Mouse (Mus musculus) midbrain, postnatal 0 days (tissue): Measurements from ENCODE around the gene Vdac2. TPM values are rescaled to one million over a fixed set of nuclear protein-coding genes. Genes with fewer than 3 reads are reported as not detected.
A peak's percentile ranks its signal among the peaks of the same experiment; 100 is the strongest.

Source experiments
- ATAC-seq: fragments of 200-750 bp; cut with Nextera tagmentation; 2 replicates; pipeline ENCODE4 v1.8.0; 2017; ENCODE audit warnings: moderate number of reproducible peaks, mild to moderate bottlenecking, moderate TSS enrichment, moderate library complexity; ENCODE audit not compliant: low FRiP score
- DNase-seq: peaks from one replicate; pipeline ENCODE4 v3.0.0-alpha.2; 2015; ENCODE audit warnings: low spot score
- H3K27ac ChIP-seq: fragments of 300-500 bp; sonication (generic); 2 replicates; pipeline ENCODE4 v1.5.1; 2014; ENCODE audit warnings: low read depth, mild to moderate bottlenecking, low read length, mixed read lengths
- H3K27me3 ChIP-seq: fragments of 300-500 bp; sonication (generic); 2 replicates; pipeline ENCODE4 v1.6.1; 2014; ENCODE audit warnings: low read length, control low read depth, mixed read lengths; ENCODE audit not compliant: insufficient read depth
- H3K36me3 ChIP-seq: fragments of 300-500 bp; sonication (generic); 2 replicates; pipeline ENCODE4 v1.6.1; 2014; ENCODE audit warnings: low read length, control low read depth, mixed read lengths; ENCODE audit not compliant: insufficient read depth
- H3K4me1 ChIP-seq: fragments of 300-500 bp; sonication (generic); 2 replicates; pipeline ENCODE4 v1.6.1; 2014; ENCODE audit warnings: mild to moderate bottlenecking, control low read depth, antibody characterized with exemption, low read length, mixed read lengths; ENCODE audit not compliant: insufficient read depth
- H3K4me2 ChIP-seq: fragments of 300-500 bp; sonication (generic); 2 replicates; pipeline ENCODE4 v1.6.1; 2014; ENCODE audit warnings: low read depth, mild to moderate bottlenecking, low read length, mixed read lengths; ENCODE audit not compliant: poor library complexity, severe bottlenecking
- H3K4me3 ChIP-seq: fragments of 300-500 bp; sonication (generic); 2 replicates; pipeline ENCODE4 v1.5.1; 2014; ENCODE audit warnings: low read depth, mild to moderate bottlenecking, low read length, moderate library complexity
- H3K9ac ChIP-seq: fragments of 300-500 bp; sonication (generic); replicated peaks from 2 replicates; pipeline ENCODE4 v1.6.1; 2014; ENCODE audit warnings: mild to moderate bottlenecking, low read length, moderate library complexity, mixed read lengths; ENCODE audit not compliant: poor library complexity, severe bottlenecking
- H3K9me3 ChIP-seq: fragments of 300-500 bp; sonication (generic); 2 replicates; pipeline ENCODE4 v1.6.1; 2016; ENCODE audit warnings: low read length, control low read depth
- CTCF ChIP-seq: IDR thresholded peaks from 2 replicates; pipeline ENCODE4 v1.5.1; 2016; ENCODE audit warnings: antibody characterized with exemption, mild to moderate bottlenecking
- WGBS: fragments of 180-500 bp; shearing (Covaris S2); extraction: QIAGEN DNeasy Blood & Tissue Kit; methylation state at CpG from one replicate; pipeline ENCODE4 v1.1.7; 2014; 5-methylcytosine and 5-hydroxymethylcytosine counted together
- polyA plus RNA-seq: library from polyadenylated mRNA; unstranded; fragments of >200 nt; fragmentation: Nextera tagmentation; extraction: Ambion mirVana; gene quantifications from 2 replicates; pipeline ENCODE4 v1.2.1, GENCODE M21; 2015
- total RNA-seq: library from RNA; depleted of rRNA; stranded (reverse); fragments of >200 nt; gene quantifications from 2 replicates; pipeline ENCODE4 v1.2.3, GENCODE M21; 2014

Gene Vdac2
- total and polyA plus RNA-seq, 2 experiments from 2014 or later: 219 to 300 TPM

- H3K9ac ChIP-seq: peak overlapping the region; percentile 74
- DNase-seq: peak; percentile 74
- peaks cover 30% of the 10 kb centered on the region for H3K36me3 ChIP-seq
- ATAC-seq: peak; percentile 36
- WGBS: 2% methylated on average over 50 of the region's 50 CpGs
- TF ChIP-seq CTCF: no peak
- peak overlapping the region; percentile 75 for H3K4me3 ChIP-seq
- peak overlapping the region; percentile 97 for H3K4me2 ChIP-seq
- peaks cover 4% of the 10 kb centered on the region; the same call in 1 of the 2 replicates for H3K4me1 ChIP-seq
- H3K27me3 ChIP-seq: no peaks in the 10 kb centered on the region
- no peaks in the 10 kb centered on the region for H3K9me3 ChIP-seq
- peak overlapping the region; percentile 58; the same call in 1 of the 2 replicates for H3K27ac ChIP-seq
These were observed 22.5 kb downstream of the Vdac2 start for GRCm38 (mm10) chr14:21847381-21848165.

DNA sequence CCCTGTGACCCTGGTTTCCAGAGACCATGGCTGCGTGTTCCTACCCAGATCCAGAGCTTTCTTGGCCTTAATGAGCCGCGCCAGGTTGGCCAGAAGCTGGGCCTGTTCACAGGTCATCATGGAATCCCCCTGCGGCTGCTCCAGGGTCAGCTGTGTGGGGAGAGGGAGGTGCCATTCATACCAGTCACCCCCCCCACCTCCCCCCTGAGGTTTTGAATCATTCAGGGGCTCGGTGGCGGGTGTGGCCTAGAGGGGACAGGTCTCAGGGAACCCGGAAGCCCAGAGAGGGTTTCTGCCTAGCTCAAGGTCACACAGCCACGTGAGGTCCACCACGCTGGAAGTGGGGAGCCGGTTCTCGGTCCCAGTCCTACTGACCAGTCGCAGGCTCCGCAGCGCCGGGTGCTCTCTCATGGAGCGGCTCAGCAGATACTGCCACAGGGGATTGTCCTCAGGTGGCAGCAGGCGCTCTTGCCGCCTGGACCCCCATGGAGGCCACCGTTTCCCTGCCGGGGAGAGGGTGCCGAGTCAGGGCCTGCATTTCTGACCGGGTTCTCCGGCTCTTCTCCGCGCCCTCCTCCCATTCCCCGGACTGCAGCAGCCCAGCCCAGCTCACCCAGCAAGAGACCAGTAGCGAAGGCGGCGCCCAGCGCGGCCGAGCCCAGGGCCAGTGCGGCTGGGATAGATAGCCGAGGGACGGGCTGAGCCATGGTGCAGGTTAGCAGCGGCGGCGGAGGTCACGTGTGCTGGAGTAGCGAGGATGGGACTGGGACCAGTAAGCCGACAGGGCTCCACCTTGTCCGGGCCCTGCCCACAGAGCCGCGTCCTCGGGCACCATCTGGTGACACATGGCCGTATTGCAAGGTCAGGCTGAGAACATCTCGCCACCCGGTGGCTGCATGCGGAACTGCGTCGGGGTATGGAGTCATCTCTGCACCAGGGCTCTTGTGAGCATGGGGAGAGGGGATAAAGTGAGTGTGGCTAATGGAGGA, 23.4 kb downstream of the Vdac2 start, which contains the start of gene Comtd1:
TSS of gene Comtd1 (minus strand) at position 812 of the 989 bp plus-strand sequence.
- Histone ChIP-seq H3K4me2 (peak within 1 kb of the TSS; percentile 97), H3K4me3 (peak within 1 kb of the TSS; percentile 75), H3K4me1 (peaks cover 4% of the 10 kb centered on the region; the same call in 1 of the 2 replicates), H3K27me3 (no peaks in the 10 kb centered on the region), H3K9me3 (no peaks in the 10 kb centered on the region), H3K9ac (peak within 1 kb of the TSS; percentile 74), H3K36me3 (peaks cover 26% of the 10 kb centered on the region), H3K27ac (peak within 1 kb of the TSS; percentile 58)
- ATAC-seq (peak; percentile 87), DNase-seq (peak; percentile 95)
- WGBS: under 1% methylated on average over 50 of the region's 51 CpGs
- TF ChIP-seq CTCF: peak; percentile 100

GRCm38 (mm10) chr14:21849524-21850418, 24.7 kb downstream of the Vdac2 start:
- no peak for TF ChIP-seq CTCF

GRCm38 (mm10) chr14:21850419-21851127, 25.5 kb downstream of the Vdac2 start:
- no peaks in the 10 kb centered on the region for H3K9me3 ChIP-seq
- H3K27ac ChIP-seq: no peak overlapping the region
- H3K4me2 ChIP-seq: no peak overlapping the region
- H3K9ac ChIP-seq: no peak overlapping the region
- no peak for TF ChIP-seq CTCF
- peaks cover 11% of the 10 kb centered on the region for H3K36me3 ChIP-seq
- ATAC-seq (no peak), DNase-seq (no peak)
- H3K4me3 ChIP-seq: no peak overlapping the region
- H3K4me1 ChIP-seq: peaks cover 7% of the 10 kb centered on the region; the same call in 1 of the 2 replicates
- no peaks in the 10 kb centered on the region for H3K27me3 ChIP-seq
- 85% methylated on average over 24 of the region's 24 CpGs for WGBS

More at GRCm38 (mm10) chr14:21849524-21850418, 24.7 kb downstream of the Vdac2 start:
- WGBS: 89% methylated on average over 13 of the region's 13 CpGs
- Histone ChIP-seq H3K9ac (no peak overlapping the region), H3K27me3 (no peaks in the 10 kb centered on the region), H3K4me3 (no peak overlapping the region), H3K4me2 (no peak overlapping the region), H3K4me1 (peaks cover 7% of the 10 kb centered on the region; the same call in 1 of the 2 replicates), H3K36me3 (peaks cover 13% of the 10 kb centered on the region), H3K9me3 (no peaks in the 10 kb centered on the region), H3K27ac (no peak overlapping the region)
- ATAC-seq: no peak
- DNase-seq: no peak
